Mouse (Mus musculus) heart, postnatal 25 days (tissue): ENCODE results near the gene Lacc1. TPM values are rescaled to one million over a fixed set of nuclear protein-coding genes. Genes with fewer than 3 reads are reported as not detected.
"Not testable (repeated sequence)": the region's sequence is repeated elsewhere in the genome, so short reads cannot be mapped to it uniquely, and the experiment has no call there.

ENCODE experiments used
- DNase-seq: peaks from one replicate; pipeline ENCODE4 v3.0.0; 2022; ENCODE audit warnings: low spot score
- intact Hi-C: fragments of 180-260 bp; cut with DNase I; formaldehyde crosslinking; loops from one replicate; pipeline ENCODE4 v1.15.1; 2025
- total RNA-seq, 2 experiments: library from RNA; stranded (reverse); gene quantifications; 2 replicates each; pipeline ENCODE4 v1.2.3; 2021

The Lacc1 gene
- total RNA-seq = 1 to 10 TPM; 1.7 to 2.4 TPM

DNA sequence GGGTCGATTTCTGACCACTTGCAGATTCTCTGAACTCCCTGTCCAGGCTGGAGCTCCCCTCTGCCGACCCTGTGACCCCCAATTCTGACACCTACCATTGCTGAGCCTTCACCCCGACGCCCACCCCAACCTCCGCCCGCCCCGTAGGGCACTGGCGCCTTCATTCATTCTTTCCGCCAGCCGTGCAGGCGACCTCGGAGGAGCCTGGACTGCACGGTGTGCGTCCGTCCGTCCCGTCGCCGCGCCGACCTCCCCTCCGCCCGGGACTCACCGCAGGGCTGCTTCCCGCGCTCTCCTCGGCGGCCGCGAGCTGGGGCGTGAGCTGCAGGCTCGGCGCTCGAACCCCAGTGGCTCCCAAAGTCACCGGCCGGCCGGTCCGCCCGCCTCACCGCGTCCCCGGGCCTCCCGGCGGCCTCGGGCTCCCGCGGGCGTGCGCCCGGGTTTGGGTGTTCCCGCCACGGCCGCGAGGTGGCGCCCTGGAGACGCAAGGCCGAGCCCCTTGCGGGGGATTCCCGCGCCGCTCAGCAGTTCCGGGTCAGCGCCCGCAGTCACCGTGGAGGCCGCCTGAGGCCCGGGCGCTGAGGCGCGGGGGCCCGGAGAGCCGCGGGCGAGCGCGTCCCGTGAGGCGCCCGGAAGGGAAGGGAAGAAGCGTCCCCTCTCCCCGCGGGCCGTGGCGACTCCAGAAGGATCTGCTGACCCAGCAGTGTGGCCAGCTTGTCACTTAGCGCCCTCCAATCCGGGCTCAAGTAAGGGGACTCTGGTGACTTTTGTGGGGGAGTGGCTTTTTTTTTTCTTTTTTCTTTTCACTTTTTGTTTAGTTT lies at the start of gene Lacc1, which contains the start of gene Ccdc122:
Lacc1 (minus strand) TSS at position 679 of the 821 bp plus-strand sequence.
Ccdc122 (plus strand) TSS at position 547 of the 821 bp plus-strand sequence.
- intact Hi-C loops = no loop called here
- DNase-seq = peak; percentile 51

DNA sequence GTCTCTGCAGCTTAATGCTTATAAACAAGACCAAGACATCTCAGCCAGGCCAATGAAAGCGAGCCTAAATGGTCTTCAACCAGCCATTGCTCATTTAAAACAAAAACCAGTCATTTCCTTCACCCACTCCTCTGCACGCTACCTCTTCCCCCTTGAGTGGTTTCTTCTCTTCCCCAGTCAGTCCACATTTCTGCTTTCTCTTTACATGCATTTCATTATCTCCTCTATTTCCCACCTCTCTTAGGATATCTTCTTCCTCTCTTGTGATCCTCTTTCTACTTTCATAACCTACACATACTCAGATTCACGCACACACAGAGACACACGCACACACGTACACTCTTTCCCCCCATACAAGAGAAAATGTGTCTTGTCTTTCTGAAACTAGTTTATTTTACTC lies 44.5 kb upstream of the Lacc1 start:
- no peak for DNase-seq
- intact Hi-C loops = no loop called here

DNA sequence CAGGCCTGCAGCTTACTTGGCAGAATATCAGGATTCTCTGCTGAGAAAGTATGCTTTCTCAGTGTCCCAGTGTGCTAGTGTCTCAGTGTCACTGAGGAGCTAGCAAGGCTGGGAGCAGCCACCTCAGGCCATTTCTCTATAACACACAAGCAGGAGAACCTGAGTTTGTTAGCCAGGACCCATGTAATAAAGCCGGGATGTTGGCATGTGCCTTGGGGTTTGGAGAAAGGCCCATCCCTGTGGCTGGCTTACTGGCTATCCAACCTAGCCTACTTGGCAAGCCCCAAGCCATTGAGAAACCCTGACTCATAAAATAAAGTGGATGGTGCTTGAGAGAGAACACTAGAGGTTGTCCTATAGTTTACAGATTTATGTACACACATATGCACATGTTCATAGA lies 32.7 kb upstream of the Lacc1 start:
- intact Hi-C loops = no loop called here
- DNase-seq = no peak

DNA sequence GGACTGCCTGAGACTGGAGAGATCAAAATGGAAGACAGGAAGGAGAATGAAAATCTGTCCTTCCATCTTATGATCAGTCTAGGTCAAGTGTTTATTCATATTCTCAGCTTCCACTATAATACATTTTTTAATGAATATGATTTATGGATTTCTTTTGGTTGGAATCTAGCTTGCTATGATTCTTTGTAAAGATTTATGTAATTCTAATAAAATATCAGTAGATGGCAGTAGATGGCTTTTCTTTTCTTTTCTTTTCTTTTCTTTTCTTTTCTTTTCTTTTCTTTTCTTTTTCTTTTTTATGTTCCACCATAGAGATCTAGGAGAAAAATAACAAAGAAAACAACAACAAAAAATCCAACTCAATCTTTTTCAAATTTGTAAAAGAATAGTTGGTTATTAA lies 16.6 kb upstream of the Lacc1 start:
- intact Hi-C loops = loop anchor here (5.0 kb wide), 1 partner anchor 874 kb away; no protein-coding TSS in a partner anchor
- no peak for DNase-seq

DNA sequence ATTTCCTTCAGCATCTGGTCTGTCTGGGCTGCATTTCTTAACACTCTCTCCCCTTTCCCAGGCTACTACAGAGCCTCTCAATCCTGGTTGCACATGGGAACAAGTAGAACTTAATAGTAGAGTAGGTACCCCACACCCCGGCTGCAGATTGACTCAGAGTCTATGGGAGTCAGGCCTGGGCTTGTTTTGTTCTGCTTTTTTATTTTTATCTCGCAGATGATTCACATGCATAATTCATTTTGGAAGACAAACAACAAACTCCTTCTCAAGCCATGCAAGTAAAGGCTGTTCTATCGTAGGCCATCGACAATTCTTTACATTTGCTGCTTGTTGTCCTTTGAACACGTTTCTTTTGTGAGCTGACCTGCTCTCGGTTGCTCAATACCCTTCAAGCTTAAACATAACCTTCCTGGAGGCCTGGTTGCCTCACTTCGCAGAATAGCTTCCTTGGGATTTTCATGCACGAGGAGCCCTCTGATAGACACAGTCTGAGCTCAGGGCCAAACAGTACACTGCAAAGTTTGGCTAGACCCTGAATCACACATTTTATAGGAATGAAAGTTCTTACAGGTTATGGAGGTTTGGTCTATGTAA lies 1.2 kb upstream of the Lacc1 start:
- no peak for DNase-seq
- intact Hi-C loops = no loop called here

DNA sequence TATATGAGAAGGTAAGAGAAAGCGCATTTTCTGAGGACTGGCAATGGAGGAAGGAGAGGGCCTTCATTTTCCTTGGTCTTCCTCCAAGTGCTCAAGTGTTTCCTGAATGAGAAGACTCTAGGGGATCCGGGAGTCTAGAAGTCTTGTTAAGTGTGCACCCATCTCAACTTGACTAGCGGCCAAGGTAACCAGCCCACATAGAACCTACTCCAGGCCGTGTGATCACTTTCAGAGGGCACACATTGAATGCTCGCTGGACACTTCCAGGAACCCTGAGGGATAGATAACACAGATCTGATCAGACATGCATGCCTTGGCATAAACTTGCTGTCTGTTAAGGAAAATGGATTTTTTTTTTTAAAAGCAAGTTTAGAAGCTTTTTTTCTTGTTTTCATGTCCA lies 626 bp upstream of the Lacc1 start:
- intact Hi-C loops = no loop called here
- no peak for DNase-seq

DNA sequence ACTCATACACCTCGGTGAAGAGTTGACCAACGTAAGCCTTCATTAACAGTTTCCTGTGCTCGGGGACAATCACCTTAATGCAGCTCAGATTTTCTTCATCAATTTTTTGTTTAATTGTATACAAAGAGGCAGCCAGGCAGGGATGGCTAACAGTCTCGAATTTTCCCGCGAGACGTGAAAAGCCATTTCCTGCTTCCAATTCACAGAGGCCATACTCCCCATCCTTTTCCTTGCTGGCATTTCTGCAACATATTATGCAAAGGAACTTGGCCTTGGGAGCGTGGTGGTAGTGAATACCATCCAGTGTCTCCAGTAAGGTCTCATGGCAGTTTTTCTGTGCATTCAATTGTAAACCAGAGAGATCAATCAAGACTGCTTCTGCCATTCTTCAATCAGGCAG lies 1.7 kb downstream of the Lacc1 start:
- intact Hi-C loops = no loop called here
- DNase-seq = no peak

DNA sequence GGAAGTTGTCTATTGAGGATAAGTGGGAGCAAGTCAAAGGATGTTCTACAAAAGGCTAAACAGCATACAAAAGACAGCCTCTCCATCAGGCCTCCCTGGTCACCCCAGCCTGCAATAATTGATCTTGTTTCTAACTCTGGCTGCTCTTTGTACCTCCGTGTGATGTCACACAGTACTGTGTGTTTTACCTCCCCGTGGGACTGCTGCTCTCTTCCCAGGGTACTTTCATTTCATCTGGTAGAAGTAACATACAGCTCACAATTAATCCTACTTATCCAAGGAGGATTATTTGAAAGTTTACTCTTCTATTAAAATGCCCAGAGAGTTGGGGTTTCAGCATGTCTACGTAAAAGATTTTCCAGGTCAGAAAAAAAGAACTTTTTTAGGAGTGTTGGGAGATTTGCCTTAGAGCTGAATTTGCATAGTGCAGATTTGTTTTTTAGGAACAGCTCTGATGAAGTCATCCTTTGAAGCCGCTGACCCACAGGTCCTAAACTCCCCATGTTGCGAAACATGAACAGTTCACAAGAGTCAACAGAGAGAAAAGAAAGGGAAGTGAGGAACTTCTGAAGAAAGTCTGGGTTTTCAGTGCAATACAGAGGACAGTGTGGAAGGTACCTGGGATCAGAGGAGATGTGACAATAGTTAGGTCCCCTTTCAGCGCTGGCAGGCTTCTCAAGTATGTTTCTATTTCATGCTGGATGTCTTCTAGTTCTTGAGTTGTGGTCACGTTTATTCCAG lies 2.4 kb downstream of the Lacc1 start:
- DNase-seq = no peak
- intact Hi-C loops = no loop called here

DNA sequence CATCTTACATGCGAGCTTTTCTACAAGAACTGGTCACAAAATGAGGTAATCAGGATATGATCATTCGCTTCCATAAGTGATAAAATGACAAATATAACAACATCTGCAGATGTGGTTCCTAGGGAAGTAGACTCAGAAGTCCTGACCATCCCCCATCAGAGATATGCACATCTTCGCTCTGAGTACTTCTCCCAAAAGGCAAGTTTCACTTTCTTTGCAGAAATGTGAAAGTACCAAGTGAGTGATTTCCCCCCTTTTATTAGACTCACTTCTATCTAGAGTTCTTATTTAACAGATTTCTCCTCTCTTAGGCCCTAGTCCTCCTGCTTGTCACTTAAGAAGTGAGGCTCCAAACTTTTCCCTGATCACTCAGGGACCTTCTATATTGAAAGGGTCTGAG lies 3.3 kb downstream of the Lacc1 start:
- intact Hi-C loops = no loop called here
- DNase-seq = no peak

DNA sequence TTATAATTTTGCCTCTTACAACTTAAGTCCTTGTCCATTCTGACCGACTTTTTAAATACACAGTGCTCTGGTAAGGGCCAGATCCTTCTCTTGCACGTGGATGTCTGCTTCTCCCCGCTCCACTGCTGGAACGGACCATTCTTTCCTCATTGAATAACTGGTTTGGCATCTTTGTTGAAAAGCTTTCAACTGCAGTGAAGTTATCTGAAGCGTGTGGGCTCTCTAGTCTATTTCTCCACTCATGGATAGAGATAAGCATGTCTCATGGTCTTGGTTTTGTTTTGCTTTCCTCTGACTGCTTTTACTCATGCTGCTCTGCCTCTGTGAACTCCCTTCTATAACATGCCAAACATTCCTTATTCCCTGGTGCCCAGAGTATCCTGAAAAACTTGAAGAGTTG lies 4.3 kb downstream of the Lacc1 start:
- intact Hi-C loops = no loop called here
- DNase-seq = no peak

DNA sequence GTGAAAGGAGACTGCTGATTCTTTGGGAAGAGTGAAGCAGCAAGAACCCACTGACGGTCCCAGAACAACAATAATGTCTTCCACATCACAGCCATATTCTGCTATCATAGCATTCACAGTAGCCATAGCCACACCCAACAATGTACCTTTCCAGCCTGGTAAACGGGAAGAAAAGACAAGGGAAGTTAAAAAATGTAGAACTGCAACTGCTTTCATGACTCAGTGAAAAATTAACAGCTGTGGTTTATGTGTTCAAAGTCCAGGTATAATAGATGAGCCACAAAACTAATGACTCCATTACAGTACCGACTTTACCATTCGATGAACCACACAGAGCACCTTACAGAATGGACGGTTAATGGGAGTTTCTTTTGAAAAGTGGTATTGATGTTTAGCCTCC lies 5.9 kb downstream of the Lacc1 start:
- intact Hi-C loops = no loop called here
- no peak for DNase-seq

DNA sequence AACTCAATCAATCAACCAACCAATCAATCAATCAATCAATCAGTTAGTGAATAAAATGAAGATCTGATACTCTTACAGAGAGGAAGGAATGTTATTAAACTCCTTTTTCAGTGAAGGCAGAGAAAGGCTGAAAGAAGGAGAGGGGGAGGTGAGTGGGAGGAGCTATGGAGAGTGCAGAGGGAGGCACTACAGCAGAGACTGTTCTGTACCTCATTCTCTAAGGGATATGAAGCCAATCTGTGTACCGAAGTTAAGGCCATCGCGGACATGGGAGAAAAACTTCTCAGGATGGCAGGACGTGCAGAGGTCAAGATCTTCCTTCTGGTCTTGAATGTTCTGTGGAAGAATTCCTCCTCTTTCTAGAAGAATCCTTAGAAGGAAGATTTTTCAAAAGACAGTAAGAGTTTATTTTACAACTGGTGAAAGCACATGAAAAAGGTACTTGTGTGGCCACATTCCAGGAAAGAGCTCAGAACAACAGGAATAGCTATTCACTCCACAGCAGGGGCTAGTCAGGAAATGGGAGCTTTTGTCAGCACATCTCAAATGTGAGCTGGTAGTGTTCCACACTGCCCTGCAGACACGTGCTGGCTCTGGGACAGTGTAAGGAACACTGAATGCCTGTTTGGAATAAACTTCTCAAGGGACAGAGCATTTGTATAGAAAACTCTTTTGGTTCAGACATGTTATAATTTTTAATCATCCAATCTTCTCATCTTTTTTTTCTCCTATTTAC lies 7.2 kb downstream of the Lacc1 start:
- no peak for DNase-seq
- intact Hi-C loops = no loop called here

DNA sequence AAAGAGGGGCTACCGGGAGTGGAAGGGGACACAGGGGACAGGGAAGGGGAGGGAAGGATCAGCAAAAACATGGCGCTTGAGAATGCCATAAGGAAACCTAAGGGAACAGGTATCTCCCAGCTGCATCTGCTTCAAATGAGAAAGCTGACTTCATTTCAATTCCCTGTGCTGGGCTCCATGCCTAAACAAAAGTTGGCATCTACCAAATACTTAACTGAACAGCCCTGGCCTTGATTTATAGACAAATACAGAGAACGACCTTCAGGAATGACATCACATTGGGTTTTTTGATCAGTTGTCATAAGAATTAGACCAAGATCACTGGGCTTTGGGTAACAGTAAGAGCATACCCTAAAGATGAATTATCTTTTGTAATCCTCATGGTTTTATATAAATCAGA lies 12.2 kb downstream of the Lacc1 start:
- no peak for DNase-seq
- intact Hi-C loops = no loop called here

DNA sequence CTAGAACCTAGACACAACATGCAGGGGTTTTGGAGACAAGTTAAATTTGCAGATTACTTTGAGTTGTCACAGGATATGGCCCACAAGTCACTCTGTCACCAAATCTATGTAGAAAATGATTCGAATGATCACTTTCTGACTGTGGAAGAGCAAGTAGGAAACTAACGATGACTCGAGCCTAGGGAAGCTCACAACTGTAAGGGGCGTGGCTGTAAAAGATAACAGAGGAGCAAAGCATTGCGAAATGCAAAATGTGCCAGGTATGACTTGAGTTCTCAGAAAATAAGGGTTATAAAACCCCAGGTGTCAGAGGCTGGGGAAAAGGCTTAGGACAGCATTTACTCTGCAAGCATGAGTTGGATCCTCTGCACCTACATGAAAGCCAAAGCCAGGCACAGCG lies 19.5 kb downstream of the Lacc1 start:
- intact Hi-C loops = no loop called here
- no peak for DNase-seq

DNA sequence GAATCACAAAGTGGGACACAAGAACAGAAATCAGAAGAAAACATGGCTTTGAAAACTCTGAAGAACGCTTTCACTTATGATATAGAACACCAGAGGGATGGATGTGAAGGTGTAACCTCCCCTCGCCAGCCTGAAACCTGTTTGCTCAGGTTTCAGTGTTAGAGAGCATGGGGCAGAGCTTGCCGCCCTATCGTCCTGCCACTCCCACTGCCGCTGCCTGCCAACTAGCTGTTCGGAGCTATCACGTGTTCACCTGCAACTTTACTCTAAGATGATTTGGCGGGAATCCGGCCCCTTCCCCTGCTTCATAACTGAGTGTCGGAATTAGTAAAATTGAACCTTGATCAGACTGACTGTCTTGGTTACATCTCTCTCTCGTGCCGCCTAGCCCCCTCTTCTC lies 19.9 kb downstream of the Lacc1 start:
- DNase-seq, intact Hi-C loops: not testable (repeated sequence)

DNA sequence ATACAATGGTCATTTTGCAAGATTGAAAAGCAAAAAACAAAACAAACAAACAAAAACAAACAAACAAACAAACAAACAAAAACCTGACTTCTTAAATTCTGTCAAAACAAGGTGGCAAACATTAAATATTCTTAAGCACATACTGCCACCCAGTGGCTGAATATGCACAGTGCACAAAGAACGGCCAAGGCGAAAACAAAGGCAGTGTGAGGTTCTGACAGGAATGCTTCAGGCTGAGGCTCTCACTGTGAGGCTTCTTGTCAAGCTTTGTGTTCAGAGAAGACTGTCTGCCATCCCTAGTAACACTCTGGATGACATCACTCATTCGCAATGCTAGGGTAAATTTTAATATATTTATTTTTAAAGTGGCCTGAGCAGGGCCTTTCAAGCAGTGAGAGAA lies 24.9 kb downstream of the Lacc1 start:
- no peak for DNase-seq
- intact Hi-C loops = loop anchor here (1.0 to 5.0 kb wide), 3 partner anchors 512 to 890 kb away; no protein-coding TSS in a partner anchor

DNA sequence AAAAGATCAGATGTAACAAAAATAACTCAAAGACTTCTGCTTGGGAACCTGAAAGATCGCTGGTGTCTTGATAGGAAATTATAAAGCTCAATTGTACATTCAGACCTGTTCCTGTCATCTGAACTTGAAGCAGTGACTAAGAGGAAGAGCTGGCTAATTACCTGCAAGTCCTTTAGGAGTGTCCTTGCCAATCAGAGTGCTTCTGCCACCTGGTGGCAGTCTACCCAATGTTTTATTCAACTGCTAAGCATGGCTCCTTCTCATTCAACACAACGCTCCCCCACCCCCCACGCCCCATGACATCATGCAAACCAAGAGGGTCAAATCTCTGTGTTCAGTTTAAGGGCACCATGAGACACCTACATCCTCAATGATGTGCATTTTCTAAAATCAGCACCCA lies 28.5 kb downstream of the Lacc1 start:
- DNase-seq = peak; percentile 14
- intact Hi-C loops = loop anchor here (2.0 kb wide), 1 partner anchor 131 kb away; no protein-coding TSS in a partner anchor

DNA sequence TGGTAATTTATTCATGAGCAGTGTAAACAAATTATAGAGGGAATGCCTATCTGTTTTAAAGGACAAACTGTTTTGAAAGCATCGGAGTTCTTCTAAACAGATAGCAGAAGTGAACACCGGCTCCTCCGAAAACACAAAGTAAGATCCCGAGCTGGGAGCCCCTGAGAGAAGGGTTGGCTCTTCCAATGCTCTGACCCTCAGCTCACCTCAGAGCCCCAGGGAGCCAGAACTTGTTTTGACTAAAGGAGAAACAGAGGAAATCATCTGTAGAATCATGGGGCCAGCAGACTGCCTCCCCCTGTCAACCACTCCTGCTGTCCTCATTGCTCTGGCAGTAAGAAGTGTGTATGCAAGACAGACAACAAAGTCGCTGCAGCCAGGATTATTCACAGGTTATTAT lies 31.1 kb downstream of the Lacc1 start:
- intact Hi-C loops = no loop called here
- DNase-seq = no peak

DNA sequence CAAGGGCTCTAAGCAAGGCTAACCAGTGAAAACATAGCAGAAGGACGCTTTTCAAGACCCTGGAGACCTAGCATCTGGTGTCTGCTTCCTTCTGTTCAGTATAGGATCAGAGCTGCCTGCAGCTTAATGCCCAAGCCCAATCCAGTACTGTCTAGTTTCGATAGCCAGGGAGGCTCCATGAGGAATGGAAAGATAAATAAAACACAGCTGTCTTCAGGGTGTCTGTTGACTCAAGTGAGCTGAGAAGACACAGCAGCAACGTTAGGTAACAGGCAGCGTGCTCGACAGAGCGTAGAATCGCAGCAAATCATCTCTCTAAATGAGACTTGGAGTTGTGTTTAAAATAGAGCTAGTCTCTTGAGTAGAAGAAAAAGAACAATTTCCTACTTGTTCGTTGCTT lies 32.0 kb downstream of the Lacc1 start:
- DNase-seq = no peak
- intact Hi-C loops = no loop called here

DNA sequence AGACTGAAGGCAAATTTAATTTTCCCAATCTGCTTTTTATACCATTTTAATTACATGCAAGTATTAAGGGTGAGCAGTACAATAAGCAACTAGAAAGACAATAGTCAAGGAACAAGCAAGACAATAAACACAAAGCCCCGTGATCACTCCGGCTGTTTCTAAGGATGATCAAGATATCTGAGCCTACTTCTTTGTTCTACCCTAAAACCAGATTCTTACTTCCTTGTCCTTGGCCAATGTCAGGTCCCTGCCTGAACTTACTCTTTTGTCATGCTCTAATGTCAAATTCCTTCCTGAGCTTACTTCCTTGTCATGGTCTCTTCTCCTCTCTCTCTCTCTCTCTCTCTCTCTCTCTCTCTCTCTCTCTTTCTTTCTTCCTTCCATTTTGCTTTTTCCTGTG lies 46.4 kb downstream of the Lacc1 start:
- DNase-seq, intact Hi-C loops: not testable (repeated sequence)
